14 mouse cellular contexts compared by ENCODE assay signal in the genomic region with DNA sequence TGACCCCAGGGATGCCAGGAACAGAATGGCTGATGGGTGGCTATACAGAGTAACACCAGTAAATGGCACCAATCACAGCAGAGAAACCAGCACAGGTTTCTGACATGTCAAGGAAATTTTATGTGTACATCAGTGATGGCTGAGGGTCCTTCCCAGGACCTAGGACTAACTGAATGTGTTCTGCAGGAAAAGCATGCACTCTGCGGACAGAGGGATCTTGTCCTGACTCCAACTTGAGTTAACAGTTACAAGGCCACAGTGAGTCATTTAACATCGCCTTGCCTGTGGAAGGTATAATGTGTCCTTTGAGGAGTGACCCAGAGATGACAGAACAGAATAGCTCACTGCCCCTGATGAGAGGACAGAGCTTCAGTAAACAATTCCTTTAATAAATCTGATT. TPM values are rescaled to one million over a fixed set of nuclear protein-coding genes. Genes with fewer than 3 reads are reported as not detected.
A peak's percentile ranks its signal among the peaks of the same experiment; 100 is the strongest.
DNase-seq lines count a peak whose midpoint lies in the region; ATAC-seq and TF ChIP-seq lines count a peak whose summit lies in the region.
"Had no signal": no experiment of that assay in that cellular context is flagged by ENCODE, and none has a peak within 500 bp of the region (broad histone marks: within the 10 kb centered on the region; RNA-seq: fewer than 3 reads in every experiment).

No protein-coding gene starts in this region.

- WGBS in limb, embryonic 13.5 days = 74% methylated on average over 2 of the region's 2 CpGs
- WGBS in limb, embryonic 10.5 days = 86% methylated on average over 2 of the region's 2 CpGs
- WGBS in limb, embryonic 14.5 days = 73% methylated on average over 2 of the region's 2 CpGs
- WGBS in forebrain, embryonic 13.5 days = 81% methylated on average over 2 of the region's 2 CpGs

- H3K27me3 ChIP-seq in limb, embryonic 13.5 days = no peaks in the 10 kb centered on the region
- H3K27me3 ChIP-seq in limb, embryonic 10.5 days (ENCODE audit: low read depth, poor library complexity, severe bottlenecking) = 0 out of 2 replicates have a peak, but pooled peaks cover 4% of the 10 kb centered on the region
- H3K27me3 ChIP-seq in limb, embryonic 14.5 days (ENCODE audit: control insufficient read depth, insufficient read depth, low read length) = no peaks in the 10 kb centered on the region
- 0 out of 2 replicates have a peak, but pooled peaks cover 2% of the 10 kb centered on the region for H3K27me3 ChIP-seq in forebrain, embryonic 13.5 days

- peak overlapping the region; percentile 86 for H3K4me3 ChIP-seq in gastrocnemius, adult 2 months
- 0 out of 2 replicates have a peak overlapping the region, but pooled peaks have one; percentile 0 for H3K4me3 ChIP-seq in limb, embryonic 13.5 days
- no peak overlapping the region for H3K4me3 ChIP-seq in limb, embryonic 10.5 days
- no peak overlapping the region for H3K4me3 ChIP-seq in limb, embryonic 14.5 days (replicated peaks; ENCODE audit: low read length)
- H3K4me3 ChIP-seq in forebrain, embryonic 13.5 days = no peak overlapping the region

- intact Hi-C loops in gastrocnemius, adult 2 months (cut with DNase I) = loop anchor here (10.0 kb wide), 1 partner anchor 50 kb away; no protein-coding TSS in a partner anchor

- H3K4me1 ChIP-seq in limb, embryonic 13.5 days = peaks cover 12% of the 10 kb centered on the region
- H3K4me1 ChIP-seq in limb, embryonic 10.5 days = peaks cover 10% of the 10 kb centered on the region
- peaks cover 4% of the 10 kb centered on the region for H3K4me1 ChIP-seq in limb, embryonic 14.5 days (ENCODE audit: control insufficient read depth, insufficient read depth, low read length)
- H3K4me1 ChIP-seq in forebrain, embryonic 13.5 days = no peaks in the 10 kb centered on the region; the same call in 1 of the 2 replicates

- DNase-seq in gastrocnemius, adult 2 months = no peak
- DNase-seq in gastrocnemius, adult 8-10 months (ENCODE audit: low spot score in 2 of 2) = no peak
- DNase-seq in limb, embryonic 10.5 days (ENCODE audit: low spot score) = no peak
- DNase-seq in NIH3T3 (ENCODE audit: low read depth) = peak; percentile 22
- DNase-seq in limb, embryonic 14.5 days (ENCODE audit: low spot score) = no peak
- DNase-seq in kidney, adult 11 months = no peak
- DNase-seq: cerebellum, adult 18-20 months; embryo, embryonic 11 days; layer of hippocampus, adult 9-11 months; liver, postnatal 0 days had no signal

- ATAC-seq in limb, embryonic 13.5 days (ENCODE audit: low FRiP score, low read depth) = no peak
- no peak for ATAC-seq in limb, embryonic 14.5 days (ENCODE audit: low FRiP score, low read depth)
- ATAC-seq in forebrain, embryonic 13.5 days = no peak
- ATAC-seq: forebrain, embryonic 16.5 days; liver, postnatal 0 days; midbrain, embryonic 16.5 days had no signal

- peak overlapping the region; percentile 20; the same call in 1 of the 2 replicates for H3K27ac ChIP-seq in gastrocnemius, adult 2 months
- no peak overlapping the region for H3K27ac ChIP-seq in limb, embryonic 13.5 days
- no peak overlapping the region for H3K27ac ChIP-seq in limb, embryonic 10.5 days
- H3K27ac ChIP-seq in limb, embryonic 14.5 days (replicated peaks; ENCODE audit: low read depth, low read length) = no peak overlapping the region
- no peak overlapping the region for H3K27ac ChIP-seq in forebrain, embryonic 13.5 days

- H3K4me2 ChIP-seq in limb, embryonic 13.5 days (replicated peaks) = peak overlapping the region; percentile 61; the same call in 1 of the 2 replicates
- 0 out of 2 replicates have a peak overlapping the region, but pooled peaks have one; percentile 10 for H3K4me2 ChIP-seq in limb, embryonic 14.5 days (replicated peaks; ENCODE audit: low read depth, low read length, severe bottlenecking)
- H3K4me2 ChIP-seq in forebrain, embryonic 13.5 days = no peak overlapping the region

- H3K9ac ChIP-seq in limb, embryonic 13.5 days = no peak overlapping the region
- no peak overlapping the region for H3K9ac ChIP-seq in limb, embryonic 14.5 days (ENCODE audit: low read depth, low read length, severe bottlenecking)
- H3K9ac ChIP-seq in forebrain, embryonic 13.5 days = no peak overlapping the region
- H3K9ac ChIP-seq: liver, postnatal 0 days had no signal

- H3K36me3 ChIP-seq in limb, embryonic 13.5 days = no peaks in the 10 kb centered on the region
- 0 out of 2 replicates have a peak, but pooled peaks cover 6% of the 10 kb centered on the region for H3K36me3 ChIP-seq in limb, embryonic 10.5 days
- H3K36me3 ChIP-seq in limb, embryonic 14.5 days (ENCODE audit: control insufficient read depth, insufficient read depth, low read length) = no peaks in the 10 kb centered on the region
- H3K36me3 ChIP-seq in forebrain, embryonic 13.5 days (ENCODE audit: poor library complexity, severe bottlenecking) = no peaks in the 10 kb centered on the region

- TF ChIP-seq POLR2A in limb, embryonic 14.5 days (IDR thresholded peaks at IDR 0.05; ENCODE audit: borderline replicate concordance, extremely low read depth, insufficient read depth, insufficient read length) = no peak

- no peak for TF ChIP-seq CTCF in gastrocnemius, adult 2 months (IDR thresholded peaks at IDR 0.05)

- H3K9me3 ChIP-seq in limb, embryonic 13.5 days = no peaks in the 10 kb centered on the region
- H3K9me3 ChIP-seq in limb, embryonic 10.5 days (replicated peaks) = no peaks in the 10 kb centered on the region
- H3K9me3 ChIP-seq in limb, embryonic 14.5 days (ENCODE audit: control insufficient read depth, low read length) = no peaks in the 10 kb centered on the region
- H3K9me3 ChIP-seq in forebrain, embryonic 13.5 days (replicated peaks) = no peaks in the 10 kb centered on the region

RNA-seq across cellular contexts. Expression of a gene that starts 1.6 kb away (rescaled TPM):
- total RNA-seq in gastrocnemius, adult 2 months (2021) = 1 to 10 TPM; 4.3 to 7.2 TPM
- 1 to 10 TPM; 3.1 to 5.4 (median 4.8) TPM for total RNA-seq in gastrocnemius, adult 8-10 months (2022)
- 79.7 and 83.0 TPM in 2 replicates for polyA plus RNA-seq in limb, embryonic 13.5 days (2015; fragmentation: Nextera tagmentation; extraction: Ambion mirVana)
- polyA plus RNA-seq in limb, embryonic 10.5 days (2016; fragmentation: Nextera tagmentation; extraction: Ambion mirVana) = 35.1 and 35.9 TPM in 2 replicates
- 70.3 and 97.8 TPM in 2 replicates for polyA plus RNA-seq in limb, embryonic 14.5 days (2012; rRNA removed)
- polyA plus RNA-seq in limb, embryonic 14.5 days (2014; fragmentation: Nextera tagmentation; extraction: Ambion mirVana) = 78.0 and 84.9 TPM in 2 replicates
- polyA plus RNA-seq in forebrain, embryonic 13.5 days (2015; fragmentation: Nextera tagmentation; extraction: Ambion mirVana) = 46.7 and 48.0 TPM in 2 replicates

Comparison
In these comparisons a context has a peak if more than half of its experiments do, and no peak if none do; other contexts are left out.
1. H3K4me3 ChIP-seq: peak in gastrocnemius, adult 2 months (single experiment) and limb, embryonic 13.5 days (single experiment); none in limb, embryonic 10.5 days (single experiment), limb, embryonic 14.5 days (single experiment) and forebrain, embryonic 13.5 days (single experiment).